Mouse (Mus musculus) thymus, postnatal 10 days (tissue): ENCODE data around the gene Rhod.
A peak's percentile ranks its signal among the peaks of the same experiment; 100 is the strongest.
"Not testable (repeated sequence)": the region's sequence is repeated elsewhere in the genome, so short reads cannot be mapped to it uniquely, and the experiment has no call there.

Source experiments
- DNase-seq, 2 experiments: peaks; one replicate each; pipeline ENCODE4 v3.0.0; 2021; ENCODE audit warnings: low spot score in 2 of 2

The Rhod gene

DNA sequence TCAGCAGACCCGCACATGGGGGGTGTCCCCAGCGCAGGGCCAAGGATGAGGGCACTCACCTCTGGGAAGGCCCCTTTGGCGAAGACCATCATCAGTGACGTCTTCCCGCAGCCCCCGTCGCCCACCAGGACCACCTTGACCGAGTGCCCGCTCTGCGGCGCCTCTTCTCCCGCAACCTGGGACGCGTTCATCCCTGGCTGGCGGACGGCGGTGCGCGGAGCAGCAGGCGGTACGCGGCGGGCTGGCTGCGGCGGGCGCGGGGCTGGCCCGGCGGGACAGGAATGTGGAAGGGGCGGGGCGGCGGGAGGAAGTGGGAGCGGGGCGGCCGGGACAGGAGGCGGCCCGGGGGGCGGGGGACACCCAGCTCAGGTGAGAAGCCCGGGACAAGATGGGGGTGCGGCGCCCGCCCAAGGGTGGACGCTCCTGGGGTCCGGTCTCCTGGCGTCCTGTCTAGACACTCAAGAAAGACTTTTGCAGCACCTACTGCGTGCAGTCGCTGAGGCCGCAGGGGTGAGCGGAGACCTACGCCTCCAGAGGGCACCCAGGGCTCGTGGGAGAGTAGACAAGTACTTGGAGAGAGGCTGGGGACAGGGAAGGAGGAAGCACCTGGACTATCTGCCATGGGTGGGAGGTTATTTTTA is at the start of gene Rhod:
Gene Rhod, minus strand, starts transcription at position 272 of the 641 bp plus-strand sequence.
- DNase-seq, result peak in 1 of 2 experiments; percentile 24

DNA sequence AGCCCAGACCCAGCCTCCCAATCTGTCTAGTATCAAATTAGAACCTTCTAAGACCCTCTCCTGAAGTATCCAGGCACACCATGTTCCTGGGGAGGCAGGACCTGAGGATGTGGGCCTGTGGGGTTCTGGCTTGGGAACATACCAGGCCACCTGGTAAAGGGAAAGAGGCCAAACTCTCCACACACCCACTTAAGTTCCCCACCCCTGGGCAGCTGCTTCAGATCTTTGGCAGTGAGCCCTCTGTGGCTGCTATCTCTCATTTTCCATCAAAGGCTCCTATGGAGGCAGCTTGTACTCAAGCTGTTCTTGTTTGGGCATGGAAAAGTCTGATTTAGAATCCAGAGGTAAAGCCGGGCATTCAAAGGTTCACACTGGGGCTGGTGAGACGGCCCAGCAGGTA is 48.6 kb upstream of the Rhod start:
- DNase-seq, result no peak

DNA sequence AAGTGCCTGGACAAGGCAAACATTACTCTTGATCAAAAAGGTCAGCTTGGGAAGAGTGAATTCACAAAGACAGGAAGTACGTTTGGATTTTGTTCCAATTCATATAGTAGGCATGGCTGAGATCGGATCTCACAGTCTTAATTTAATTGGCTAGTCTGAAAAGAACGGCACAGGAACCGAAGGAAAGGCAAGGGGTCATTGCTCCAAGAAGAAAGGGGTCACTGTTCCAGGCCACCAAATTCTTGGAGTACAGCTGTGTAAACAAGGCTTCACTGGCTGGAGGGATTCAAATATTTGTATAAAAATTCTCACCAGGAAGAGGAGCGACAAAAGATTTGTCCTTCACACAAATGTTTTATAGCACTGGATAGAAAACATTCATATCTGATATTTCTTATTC is 45.8 kb upstream of the Rhod start:
- DNase-seq, result no peak

DNA sequence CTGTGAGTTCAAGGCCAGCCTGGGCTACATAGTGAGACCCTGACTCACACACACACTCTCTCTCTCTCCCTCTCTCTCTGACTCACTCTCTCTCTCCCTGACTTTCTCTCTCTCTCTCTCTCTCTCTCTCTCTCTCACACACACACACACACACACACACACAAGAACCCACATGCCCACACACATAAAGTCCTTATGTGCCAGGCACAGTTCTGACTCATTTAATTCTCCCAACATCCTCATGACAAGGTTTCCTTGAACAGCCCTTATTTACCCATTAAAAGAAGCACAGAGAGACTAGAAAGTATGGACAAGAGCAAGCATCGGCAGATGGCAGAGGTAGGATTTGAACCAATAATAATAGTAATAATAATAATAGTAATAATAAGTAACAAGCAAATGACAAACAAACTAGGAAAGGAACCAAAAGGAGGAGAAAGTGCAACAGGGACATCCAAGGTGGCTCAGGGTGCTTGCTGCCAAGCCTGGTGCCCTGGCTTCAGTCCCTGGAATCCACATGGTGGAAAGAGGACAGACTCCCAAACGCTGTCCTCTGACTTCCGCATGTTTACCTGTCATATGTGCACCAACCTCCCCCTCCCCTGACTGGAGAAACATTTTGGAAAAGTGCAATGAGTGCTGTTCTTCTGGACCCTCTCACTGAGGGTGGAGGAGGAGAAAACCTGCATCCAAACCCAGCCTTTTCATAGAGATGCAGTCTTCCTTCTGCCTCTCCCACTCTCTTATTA is 43.1 kb upstream of the Rhod start:
- DNase-seq, result no peak

DNA sequence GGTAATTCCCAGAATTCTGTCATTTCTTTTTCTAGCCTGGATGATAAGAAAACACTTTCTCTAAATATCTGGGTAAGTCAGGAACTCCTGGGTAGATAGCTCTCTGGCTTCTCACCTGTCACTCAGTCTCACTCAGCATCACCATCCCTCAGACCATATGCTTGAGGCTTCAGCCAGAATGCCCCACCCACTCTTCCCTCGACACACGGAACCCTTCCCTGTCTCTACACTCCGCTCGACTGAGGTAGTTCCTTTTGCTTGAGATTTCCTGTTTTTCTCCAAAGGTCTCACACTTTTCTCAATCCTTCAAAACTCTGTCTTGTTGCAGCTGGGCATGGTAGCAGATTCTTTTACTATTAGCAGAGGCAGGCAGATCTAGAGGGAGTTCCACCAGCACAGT is 42.1 kb upstream of the Rhod start:
- DNase-seq, result no peak

DNA sequence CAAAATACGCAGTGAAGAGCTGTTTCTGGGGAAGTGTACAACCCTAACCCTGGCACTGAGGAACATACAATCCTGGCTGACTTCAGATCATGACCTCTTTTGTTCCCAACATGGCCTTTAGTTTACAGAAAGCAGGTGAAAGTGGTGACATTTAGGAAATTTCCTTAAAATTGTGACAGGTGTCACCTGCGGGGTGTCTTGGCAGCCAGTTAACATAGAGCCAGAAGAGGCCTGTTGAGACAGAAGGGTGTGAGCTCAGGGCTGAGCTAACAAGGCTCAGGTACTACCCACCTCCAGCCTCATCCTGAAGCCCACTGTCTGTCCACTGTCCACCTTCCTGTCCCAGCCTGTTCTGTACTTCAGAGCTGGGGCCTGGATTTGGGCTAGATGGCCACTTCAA is 40.8 kb upstream of the Rhod start:
- DNase-seq, result no peak

DNA sequence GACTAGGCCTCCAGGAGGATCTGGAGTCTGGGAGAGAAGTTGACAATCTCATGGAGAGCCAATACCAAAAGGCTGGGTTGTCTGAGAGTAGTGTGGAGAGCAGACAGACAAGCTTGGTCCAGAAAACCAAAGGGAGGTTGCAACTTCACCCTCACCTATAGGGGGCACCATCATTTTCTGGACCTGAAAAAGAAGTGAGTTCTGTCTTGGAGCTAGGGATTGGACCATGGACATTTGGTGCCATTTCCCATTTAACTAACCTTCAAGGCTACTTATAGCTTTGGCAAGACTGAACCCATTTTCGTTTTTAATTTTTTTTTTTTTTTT is 38.9 kb upstream of the Rhod start:
- DNase-seq, result no peak

DNA sequence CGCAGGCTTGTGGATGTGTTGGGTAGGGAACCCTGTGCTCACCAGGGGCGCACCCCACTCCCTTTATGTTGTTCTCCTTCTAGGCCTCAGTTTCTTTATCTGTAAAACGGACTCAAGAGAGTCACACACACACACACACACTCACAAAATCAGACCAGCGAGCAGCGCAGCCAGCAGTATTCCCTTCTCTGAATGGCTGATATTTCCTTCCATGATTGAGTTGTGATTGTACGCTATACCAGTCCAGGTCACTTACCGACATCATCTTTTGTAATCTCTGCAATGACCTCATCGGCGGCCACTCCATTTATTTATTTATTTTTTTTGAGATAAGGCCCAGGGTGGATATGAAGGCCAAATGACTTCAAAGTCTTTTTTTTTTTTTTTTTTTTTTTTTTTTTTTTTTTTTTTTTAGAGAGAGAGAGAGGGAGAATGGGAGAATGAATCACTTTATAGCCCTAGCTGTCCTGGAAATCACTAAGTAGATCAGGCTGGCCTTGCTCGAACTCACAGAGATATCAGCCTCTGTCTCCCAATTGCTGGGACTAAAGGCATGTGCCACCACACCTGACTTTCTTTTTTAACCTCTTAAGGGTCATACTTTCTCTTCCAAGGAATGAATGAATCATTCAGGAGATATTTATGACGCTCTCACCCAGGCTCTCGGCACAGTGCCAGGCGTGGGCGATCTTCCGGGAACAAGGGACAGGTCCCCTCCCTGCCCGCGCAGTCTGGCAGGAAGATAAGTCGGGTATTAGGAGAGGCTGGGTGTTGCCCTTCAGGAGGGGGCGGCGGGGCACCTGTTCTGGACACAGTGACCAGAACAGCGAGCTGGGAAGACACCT is 38.3 kb upstream of the Rhod start, which contains the start of gene Syt12:
Gene Syt12, minus strand, starts transcription at position 103 of the 845 bp plus-strand sequence.
- DNase-seq, result no peak

DNA sequence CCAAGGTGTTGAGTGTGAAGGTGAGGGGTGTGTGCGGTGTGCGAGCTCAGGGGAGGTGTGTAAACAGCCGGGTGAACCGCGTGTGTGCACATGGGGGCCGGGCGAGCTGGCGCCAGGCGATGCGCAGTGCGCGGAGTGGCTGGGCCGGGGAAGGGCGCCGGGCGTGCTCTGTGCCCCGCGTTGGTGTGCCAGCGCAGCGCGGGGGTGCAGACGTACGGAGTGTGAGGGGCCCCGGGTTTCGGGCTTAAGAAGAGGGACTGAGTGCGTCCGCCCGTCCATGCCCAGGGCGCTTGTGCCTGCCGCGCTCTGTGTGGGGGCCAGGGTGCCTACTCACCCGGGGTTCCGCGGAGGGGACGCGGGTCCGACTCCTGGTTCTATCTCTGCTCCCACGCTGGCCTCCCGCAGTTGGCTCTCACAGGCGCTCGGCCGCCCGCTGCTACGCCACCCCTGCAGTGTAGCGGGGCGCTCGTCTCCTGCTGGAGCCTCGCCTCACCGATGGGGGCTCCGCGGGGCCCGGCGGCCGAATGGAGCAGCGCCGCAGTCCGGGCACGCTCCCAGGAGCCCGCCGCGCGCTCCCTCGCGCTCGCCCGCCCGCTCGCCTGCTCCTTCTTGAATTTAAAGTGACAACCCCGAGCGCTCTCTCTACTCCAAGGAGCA is 37.5 kb upstream of the Rhod start:
- DNase-seq, result no peak

DNA sequence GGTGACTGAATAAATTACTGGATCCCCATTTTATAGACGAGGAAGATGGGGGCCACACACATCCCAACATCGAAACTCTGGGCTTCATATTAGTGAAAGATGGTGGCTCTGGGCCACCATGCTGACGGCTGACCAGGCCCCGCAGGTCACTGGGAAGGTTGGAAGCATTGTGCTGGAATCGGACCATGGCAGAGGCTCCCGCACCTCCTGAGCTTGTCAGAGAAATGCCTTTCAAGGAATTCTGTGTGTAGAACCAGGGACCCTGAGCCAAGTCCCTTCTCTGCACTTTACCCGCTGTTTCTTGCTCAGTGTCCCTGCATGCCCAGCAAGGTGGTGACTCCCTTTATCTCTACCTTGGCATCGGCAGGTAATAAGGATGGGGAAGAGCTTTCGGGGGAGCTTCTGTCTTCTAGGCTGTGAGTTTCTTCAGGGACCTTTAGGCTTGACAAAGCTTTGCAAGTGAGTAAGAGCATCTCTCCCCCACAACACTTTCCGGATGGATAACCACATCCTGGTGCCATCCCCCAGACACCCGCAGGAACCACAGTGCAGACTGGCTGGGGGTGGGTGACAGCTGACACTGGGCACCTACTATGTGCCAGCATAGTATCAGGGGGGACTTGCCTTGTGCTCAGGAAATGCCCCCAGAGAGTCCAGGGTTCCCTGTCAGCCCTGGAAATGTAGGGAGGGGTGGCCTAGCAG is 36.1 kb upstream of the Rhod start:
- DNase-seq, result peak; percentile 28 to 29

DNA sequence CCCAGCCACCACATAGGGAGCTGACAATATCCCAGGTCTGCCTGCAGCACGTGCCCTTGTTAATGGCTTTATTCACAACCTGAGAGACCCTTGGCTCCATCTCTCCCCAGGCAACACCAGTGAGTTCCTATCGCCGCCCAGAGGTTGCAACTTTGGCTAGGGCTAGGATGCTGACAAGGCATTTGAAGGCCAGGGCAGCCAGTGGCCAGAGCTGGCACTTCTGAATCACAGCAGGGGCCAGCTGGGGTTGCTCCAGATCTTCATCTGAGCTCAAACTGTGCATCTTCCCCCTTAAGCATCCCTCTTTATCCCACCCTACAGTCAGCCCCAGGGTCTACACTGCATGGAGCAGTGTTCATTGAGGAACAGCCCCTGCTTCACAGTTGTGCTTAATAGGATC is 35.5 kb upstream of the Rhod start:
- no peak for DNase-seq

DNA sequence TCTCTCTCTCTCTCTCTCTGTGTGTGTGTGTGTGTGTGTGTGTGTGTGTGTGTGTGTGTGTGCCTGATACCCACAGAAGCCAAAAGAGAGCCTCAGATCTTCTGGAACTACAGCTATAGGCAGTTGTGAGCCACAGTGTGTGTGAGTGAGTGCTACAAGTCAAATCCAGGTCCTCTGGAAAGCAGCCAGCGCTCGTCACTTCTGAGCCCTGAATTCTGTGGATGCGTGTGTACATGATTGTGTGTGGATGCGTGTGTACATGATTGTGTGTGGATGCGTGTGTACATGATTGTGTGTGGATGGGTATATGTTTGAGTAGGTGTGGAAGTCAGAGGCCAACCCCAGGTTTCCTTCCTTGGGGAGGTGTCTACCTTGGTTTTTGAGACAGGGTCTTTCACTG is 34.3 kb upstream of the Rhod start:
- DNase-seq, result no peak

DNA sequence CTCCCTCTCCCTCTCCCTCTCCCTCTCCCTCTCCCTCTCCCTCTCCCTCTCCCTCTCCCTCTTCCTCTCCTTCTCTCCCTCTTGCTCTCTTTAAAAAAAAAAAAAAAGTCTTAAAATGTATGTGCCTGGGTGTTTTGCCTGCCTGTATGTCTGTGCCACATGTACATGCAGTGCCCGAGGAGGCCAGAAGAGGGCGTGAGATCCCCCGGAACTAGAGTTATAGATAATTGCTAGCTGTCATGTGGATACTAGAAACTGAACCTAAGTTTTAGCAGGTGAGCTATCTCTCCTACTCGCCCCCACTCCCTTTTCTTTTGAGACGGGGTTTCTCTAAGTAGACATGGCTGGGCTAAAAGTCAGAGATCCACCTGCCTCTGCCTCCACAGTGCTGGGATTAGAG is 29.1 kb upstream of the Rhod start:
- DNase-seq, result peak in 1 of 2 experiments; percentile 36

DNA sequence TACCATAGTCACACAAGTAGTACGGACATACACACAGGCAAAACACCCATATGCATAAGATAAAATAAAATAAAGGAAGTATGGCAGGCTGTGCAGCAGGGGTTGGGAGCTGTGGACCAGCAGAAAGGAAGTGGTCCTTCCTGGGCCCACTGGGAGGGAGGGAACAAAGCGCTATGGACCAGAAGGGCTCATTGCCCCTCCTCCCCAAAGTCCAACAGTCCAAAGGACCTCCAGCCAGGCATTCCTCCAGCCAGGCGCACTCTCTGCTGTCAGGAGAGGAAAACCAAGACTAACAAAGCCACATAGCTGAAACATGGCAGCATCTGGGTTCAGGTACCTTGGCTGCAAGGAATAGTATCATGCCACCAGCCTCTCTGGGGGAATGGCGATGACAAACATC is 25.4 kb upstream of the Rhod start:
- DNase-seq, result no peak

DNA sequence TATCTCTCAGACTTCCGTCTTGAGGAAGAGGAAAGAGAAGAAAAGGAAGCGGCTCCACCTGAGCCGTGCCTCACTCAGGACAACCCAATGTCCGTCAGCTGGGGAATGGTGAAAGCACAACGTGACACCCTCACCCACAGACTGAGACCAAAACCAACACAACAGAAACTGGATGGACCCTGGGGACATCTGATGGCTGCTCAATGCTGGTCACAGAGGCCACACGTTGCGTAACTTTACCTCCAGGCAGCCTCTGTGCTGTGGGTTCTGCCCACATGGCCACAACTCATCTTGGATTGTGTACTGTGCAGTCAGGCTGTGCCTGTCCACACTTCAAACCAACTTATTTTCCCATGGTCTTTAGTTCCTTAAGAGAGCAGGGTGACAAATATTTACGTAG is 22.7 kb upstream of the Rhod start:
- no peak for DNase-seq

DNA sequence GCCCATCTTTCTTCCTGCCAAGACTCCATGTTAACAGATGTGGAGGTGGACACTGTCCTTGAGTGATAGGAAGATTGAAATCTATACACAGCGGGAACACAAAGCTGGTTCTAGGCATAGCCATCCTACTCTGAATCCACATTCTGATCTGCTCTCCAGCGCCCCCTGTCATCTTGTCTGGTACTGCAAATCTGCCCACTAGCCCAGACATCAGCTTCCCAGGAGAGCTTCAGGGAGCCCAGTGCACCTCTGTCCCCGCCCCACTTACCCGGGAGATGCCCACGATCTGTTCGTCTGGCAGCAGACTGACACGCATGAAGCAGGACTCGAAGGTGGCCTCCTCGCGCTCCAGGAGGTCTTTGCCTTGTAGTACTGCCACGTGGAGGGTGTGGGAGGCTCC is 17.0 kb upstream of the Rhod start:
- DNase-seq, result peak; percentile 10 to 65

DNA sequence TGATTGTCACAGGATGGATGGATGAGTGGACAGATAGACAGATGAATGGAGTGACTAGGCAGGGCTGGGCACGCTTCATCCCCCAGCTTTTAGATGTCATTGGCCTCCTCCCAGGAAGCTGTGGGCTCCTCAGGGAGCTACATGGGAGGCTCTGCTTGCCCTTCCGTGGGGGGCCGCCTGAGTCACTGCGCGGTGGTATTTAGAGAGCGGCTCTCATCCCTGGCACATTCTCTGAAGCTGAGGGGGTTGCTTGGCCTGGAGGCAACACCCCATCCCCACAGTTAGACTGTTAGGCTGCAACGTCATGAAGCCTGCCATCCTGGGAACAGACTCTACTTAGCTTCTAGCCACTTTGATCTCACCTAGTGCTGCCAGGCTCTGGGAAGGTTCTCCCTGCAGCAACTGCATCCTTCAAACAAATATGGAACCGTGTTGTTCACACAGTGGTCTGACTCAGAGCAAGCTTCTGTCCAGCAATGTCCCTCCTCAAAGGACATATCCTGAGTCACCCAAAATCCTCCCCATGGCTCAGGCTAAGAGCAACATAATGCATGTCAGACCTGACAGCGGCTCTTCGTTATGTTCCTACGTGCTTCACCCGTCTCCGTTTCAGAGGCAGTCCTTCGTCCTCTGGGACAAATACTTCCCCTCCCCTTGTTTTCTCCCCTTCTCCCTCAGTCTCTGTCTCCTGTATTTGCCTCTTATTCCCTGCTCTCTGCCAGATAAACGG is 16.0 kb upstream of the Rhod start:
- no peak for DNase-seq

DNA sequence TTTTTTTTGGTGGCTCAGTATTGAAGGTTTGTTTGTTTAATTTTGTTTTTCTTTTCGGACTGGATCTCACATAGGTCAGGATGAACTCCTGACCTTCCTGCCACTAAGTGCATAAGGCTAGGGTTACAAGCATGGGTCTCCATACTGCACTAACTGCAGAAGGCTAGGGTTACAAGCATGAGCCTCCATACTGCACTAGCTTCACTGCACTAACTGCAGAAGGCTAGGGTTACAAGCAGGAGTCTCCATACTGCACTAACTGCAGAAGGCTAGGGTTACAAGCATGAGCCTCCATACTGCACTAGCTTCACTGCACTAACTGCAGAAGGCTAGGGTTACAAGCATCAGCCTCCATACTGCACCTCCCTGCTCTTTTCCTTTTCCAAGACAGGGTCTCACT is 14.8 kb upstream of the Rhod start:
- not testable (repeated sequence) for DNase-seq

DNA sequence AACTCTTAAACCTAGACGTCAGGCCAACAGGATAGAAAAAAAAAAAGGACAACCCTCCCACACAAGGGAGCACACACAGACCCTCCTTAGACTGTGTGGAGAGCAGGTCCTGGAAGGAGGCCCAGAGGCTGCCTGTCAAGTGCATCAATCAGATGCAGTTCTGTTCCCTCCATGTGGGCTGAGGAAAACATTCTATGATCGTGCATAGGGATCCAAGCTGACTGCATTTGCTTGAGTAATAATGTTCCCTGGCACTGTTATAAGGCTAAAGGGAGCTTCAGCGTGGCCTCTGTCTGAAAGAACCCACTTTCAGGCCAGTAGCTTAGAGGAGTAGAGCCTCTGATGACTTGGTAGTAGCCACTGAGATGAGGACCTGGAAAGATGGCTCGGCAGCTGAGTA is 13.3 kb upstream of the Rhod start:
- no peak for DNase-seq

DNA sequence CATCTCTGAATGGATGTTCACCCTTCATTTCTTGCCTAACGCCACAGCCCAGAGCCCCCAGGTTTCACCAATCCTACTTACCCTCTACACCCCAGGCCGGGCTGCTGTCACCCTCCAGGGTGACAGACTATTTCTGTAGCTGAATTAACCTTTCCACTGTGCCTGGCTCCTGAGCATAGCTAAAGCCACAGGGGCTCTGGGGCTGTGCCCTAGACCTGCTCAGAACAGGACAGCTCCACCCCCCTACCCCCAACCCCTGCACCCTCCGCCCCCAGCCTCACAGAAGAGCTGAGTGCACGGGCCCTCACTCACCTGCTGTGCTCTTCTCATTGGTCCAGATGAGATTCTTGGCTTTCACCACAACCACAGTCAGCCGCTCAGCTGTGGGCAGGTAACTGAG is 12.7 kb upstream of the Rhod start:
- no peak for DNase-seq

DNA sequence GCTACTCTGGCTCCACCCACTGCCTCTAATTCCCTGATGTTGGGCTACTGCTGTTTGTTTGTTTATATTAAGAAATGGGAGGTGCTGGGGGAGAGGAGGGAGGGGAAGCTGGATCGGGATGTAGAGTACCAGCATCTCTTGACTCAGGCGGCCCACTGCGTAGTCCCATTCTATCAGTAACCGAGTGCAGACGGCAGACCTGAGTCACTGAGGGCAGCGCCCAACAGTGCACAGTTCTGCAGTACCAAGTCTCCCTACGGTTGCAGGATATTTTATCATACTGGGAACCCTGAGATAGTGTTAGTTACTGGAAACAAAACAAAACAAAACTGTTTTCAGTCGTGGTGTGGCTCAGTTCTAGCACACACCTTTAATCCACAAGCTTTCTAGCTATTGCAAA is 11.9 kb upstream of the Rhod start:
- DNase-seq, result no peak
